Mouse (Mus musculus): ENCODE data around the gene Iqsec2.

The Iqsec2 gene

DNA sequence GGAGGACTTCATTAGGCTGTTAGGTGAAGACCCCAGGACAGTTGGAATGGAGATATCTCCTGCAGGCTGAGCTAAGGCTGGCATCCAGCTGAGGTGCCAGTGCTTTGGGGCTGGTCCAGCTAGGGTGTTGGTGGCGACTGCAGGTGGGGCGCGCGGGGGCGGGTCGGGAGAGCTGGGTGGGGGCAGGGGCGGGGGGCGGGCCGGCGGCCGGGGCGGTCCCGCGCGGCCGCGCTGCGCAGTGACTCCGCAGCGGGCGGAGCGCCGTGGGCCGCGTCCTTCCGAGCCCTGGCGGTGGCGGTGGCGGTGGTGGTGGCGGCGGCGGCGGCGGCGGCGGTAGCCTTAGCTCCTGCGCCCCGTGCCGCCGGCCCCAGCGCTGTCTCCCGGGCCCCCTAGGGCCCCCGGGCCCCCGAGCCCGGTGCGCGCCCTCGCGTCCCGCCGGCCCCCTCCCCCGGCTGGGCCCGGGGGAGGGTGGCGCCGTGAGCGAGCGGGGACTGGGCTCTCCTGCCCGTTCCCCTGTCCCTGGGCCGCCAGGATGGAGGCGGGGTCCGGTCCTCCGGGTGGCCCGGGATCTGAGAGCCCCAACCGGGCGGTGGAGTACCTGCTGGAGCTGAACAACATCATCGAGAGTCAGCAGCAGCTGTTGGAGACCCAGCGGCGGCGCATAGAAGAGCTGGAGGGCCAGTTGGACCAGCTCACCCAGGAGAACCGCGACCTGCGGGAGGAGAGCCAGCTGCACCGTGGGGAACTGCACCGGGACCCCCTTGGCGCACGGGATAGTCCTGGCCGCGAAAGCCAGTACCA lies at the start of gene Iqsec2:
Iqsec2 (plus strand) TSS at position 328 of the 801 bp plus-strand sequence.
- DNase-seq (ENCODE audit: low spot score in 2 of 2), result peak in 1 of 2 experiments; percentile 16

GRCm38 (mm10) chrX:152097572-152097971 lies 46.5 kb upstream of the Iqsec2 start:
- DNase-seq (ENCODE audit: low spot score in 2 of 2), result no peak

DNA sequence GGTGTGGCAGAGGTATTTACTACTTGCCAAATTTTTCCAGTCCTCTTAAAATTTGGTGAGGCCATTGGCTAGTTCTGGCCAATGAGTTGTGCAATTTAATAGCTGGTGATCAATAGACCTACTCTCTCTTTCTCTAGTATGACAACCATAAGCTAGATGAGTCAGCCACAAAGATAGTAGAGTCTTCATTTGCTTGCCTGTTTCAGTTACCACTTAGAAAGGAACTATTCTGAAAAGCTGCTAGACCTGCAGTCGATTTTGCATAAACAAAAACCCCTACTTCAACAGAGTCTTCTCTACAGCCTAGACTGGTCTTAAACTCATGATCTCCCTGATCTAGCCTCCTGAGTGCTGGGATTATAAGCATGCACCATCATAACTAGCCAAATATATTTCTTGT lies 22.4 kb upstream of the Iqsec2 start:
- DNase-seq (ENCODE audit: low spot score in 2 of 2), result no peak

- no peak for DNase-seq (ENCODE audit: low spot score in 2 of 2)
These were observed 13.3 kb upstream of the Iqsec2 start for GRCm38 (mm10) chrX:152130777-152131176.

DNA sequence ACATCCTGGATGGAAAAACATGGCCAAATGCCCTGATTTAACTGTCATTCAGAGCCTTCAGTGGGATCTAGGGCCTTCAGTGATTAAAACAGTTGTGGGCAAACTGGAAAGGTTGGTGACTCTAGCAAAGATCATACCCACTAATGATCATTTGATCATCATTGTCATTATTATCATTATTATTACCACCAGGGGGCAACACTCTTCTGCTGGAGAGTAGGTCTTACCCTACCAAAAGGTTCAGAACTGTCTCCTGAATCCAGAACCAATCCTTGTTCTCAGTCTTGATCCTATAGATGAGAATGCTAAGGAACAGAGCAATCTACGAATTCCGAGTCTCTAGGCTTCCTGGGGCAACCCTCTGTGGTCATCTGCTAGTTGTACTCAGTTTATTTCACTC lies 12.0 kb upstream of the Iqsec2 start:
- no peak for DNase-seq (ENCODE audit: low spot score in 2 of 2)

DNA sequence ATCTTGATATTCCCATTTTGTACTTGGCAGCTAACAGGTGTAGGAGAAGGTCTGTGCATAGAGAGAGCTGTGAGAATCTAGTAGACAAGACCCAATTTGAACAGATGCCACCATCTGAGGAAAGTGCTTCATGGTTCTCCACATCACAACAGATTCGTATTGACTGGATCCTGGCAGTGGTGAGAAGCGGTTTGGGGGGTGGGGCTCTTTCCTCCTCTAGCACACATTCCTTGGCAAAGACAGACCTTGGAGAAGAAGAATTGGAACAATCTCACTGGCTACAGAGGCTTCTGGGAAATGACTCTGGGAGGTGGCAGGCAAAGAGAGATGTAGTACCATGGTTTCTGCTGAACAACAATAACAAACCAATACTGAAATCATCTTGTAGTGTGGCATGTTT lies 8.9 kb upstream of the Iqsec2 start:
- no peak for DNase-seq (ENCODE audit: low spot score in 2 of 2)

DNA sequence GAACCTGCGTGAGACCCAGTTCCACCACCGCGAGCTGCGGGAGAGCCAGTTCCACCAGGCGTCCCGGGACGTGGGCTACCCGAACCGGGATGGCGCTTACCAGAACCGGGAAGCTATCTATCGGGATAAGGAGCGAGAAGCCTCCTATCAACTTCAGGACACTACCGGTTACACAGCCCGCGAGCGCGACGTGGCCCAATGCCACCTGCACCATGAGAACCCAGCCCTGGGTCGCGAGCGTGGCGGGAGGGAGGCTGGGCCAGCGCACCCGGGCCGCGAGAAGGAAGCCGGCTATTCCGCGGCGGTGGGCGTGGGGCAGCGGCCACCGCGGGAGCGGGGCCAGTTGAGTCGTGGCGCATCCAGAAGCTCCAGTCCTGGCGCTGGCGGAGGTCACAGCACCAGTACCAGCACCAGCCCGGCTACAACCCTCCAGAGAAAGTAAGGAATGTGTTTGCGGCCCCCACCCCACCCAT lies 710 bp downstream of the Iqsec2 start:
- DNase-seq (ENCODE audit: low spot score in 2 of 2), result no peak

DNA sequence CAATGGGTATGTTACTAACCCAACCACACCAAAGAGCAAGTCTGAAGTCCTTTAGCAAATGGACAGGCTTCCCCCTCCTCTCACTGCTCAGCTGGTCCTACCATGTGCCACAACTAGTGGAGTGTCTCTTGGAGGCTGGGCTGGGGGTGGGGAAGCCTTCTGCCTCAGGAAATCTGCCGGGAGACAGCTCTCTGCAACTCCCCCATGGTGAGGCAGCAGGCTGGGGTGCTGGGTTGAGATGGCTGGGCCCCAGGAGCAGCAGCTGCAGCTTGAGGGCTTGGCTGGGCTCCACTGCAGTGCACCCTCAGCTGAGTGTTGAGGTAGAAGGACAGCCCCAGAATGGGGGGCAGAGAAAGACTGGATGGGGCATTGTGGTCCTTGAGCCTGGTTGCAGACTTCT lies 2.1 kb downstream of the Iqsec2 start:
- peak; percentile 45 to 62 for DNase-seq (ENCODE audit: low spot score in 2 of 2)

- no peak for DNase-seq (ENCODE audit: low spot score in 2 of 2)
These were observed 2.6 kb downstream of the Iqsec2 start for GRCm38 (mm10) chrX:152146691-152147090.

- DNase-seq (ENCODE audit: low spot score in 2 of 2), result peak; percentile 58 to 68
These were observed 3.5 kb downstream of the Iqsec2 start for GRCm38 (mm10) chrX:152147451-152148116.

GRCm38 (mm10) chrX:152148706-152149105 lies 4.6 kb downstream of the Iqsec2 start:
- DNase-seq (ENCODE audit: low spot score in 2 of 2), result no peak

GRCm38 (mm10) chrX:152151709-152152108 lies 7.6 kb downstream of the Iqsec2 start:
- DNase-seq (ENCODE audit: low spot score in 2 of 2), result peak in 1 of 2 experiments; percentile 28

DNA sequence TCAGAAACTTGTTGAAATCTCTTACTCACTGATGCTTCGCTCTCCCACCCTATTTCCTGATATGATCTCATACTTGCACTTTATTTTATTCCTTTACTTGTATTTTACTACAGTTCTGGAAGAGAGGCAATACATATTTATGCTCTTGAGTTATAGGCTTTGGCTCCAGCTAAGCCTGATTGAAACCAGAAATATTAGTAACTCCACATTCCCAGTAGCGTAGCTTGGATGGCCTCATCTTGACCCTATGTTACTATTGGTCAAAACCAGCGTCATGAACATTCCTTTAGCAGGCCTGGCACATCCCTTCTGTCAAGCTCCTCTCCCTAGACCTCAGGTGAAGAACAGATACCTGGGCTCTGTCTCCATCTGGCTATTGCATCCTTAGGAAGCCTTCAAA lies 14.2 kb downstream of the Iqsec2 start:
- DNase-seq (ENCODE audit: low spot score in 2 of 2), result no peak

- no peak for DNase-seq (ENCODE audit: low spot score in 2 of 2)
These were observed 17.3 kb downstream of the Iqsec2 start for GRCm38 (mm10) chrX:152161404-152161803.

DNA sequence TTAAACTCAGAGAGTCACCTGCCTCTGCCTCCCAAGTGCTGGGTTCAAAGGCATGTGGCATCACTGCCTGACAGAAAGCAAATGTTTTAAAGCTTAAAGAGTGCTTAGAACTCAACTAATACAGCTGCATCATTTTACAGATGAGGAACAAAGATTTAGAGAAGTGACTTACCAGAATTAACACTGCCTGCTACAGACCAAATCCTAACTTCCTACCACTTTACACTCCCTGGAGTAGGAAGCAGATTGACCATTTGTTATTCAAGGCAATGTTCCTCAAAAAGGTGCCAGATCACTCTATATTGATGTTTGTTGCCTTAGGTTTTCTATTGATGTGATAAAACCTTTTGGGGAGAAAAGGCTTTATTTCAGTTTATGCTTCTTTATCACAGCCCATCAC lies 20.0 kb downstream of the Iqsec2 start:
- DNase-seq (ENCODE audit: low spot score in 2 of 2), result no peak

- no peak for DNase-seq (ENCODE audit: low spot score in 2 of 2)
These were observed 22.1 kb downstream of the Iqsec2 start for GRCm38 (mm10) chrX:152166161-152166560.

DNA sequence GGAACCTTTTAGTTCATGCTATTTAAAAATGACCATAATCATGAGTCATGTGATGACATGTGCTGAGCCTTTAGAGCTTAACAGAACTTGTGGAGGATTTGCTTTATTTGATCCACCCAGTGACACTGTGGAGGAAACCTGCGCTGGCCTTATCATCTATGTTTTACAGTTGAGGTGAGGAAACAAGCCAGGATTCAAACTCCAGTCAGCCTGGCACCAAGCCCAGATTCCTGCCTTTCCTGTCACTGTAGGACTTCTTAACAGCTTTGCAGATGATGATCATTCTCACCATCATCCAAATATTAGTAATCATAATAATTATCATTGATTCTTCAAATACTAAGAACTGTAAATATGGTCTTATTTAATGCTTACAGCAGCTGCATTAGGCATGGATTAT lies 24.5 kb downstream of the Iqsec2 start:
- DNase-seq (ENCODE audit: low spot score in 2 of 2), result no peak

GRCm38 (mm10) chrX:152171041-152172026 lies 27.3 kb downstream of the Iqsec2 start:
- peak in 1 of 2 experiments; percentile 28 for DNase-seq (ENCODE audit: low spot score in 2 of 2)

DNA sequence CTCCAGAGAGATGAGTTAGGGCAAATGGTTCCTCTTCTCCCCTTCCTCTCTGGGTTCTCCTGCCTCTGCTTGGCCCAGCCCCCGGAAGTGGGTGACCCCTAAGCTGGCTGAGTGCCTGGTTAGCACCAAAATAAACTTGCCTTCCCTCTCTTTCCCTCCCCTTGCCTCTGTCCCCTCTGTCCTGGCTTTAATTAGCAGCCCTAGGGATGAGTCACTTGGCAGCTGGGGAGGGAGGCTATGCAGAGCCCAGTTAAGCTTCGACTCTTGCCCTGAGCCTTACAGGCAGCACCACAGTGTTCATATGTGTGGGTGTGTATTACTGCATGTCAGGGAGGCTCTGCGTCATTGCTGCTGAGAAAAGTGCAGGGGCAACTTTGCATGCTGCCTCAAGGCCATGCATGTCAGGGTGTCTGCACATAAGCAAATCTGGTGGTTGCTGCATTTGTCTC lies 28.4 kb downstream of the Iqsec2 start:
- peak in 1 of 2 experiments; percentile 26 for DNase-seq (ENCODE audit: low spot score in 2 of 2)

DNA sequence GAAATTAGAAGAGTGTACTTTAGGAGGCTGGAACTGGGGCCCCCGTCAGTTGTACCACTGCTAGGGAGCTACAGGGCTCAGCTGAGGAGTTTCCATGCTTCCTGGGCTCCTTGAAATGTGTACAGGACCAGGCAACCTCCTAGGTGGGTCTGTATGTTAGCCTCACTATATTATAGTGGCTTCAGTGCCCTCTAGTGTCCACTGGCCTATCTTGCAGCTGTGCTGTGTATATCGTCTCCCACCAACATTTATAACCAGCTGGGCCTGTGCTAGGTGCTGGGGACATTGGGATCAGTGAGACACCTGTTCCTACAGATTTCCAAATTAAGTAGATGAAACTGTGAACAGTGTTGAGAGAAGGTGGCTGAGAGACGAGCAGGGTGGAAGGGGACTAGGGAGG lies 31.2 kb downstream of the Iqsec2 start:
- peak in 1 of 2 experiments; percentile 33 for DNase-seq (ENCODE audit: low spot score in 2 of 2)

DNA sequence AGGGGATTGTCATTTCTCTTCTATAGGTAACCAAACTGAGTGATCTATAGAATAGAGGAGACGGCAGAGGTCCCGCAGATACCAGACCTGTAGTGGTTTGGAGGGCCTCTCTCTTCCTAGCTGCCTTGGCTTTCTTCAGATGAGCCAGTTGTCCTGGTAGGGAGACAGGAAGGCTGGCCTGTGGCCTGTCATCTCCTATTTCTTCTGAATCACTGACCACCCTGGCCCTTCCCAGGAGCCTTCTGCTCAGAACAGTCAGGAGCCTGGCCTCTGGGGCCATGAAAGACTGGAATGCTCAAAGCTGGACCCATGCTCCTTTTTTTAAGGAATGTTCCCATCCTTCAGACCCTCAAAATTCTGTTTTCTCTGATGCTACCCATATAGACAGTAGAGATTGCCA lies 33.8 kb downstream of the Iqsec2 start:
- no peak for DNase-seq (ENCODE audit: low spot score in 2 of 2)

Data from frontal cortex, postnatal 10 days (tissue).